Mouse (Mus musculus) fat pad, adult 2 months (tissue): ENCODE results near the gene Pakap.

Experiments used
- DNase-seq: peaks from one replicate; pipeline ENCODE4 v3.0.0-alpha.2; 2011; ENCODE audit warnings: low read depth, low spot score; ENCODE audit errors: extremely low read depth

Gene Pakap

DNA sequence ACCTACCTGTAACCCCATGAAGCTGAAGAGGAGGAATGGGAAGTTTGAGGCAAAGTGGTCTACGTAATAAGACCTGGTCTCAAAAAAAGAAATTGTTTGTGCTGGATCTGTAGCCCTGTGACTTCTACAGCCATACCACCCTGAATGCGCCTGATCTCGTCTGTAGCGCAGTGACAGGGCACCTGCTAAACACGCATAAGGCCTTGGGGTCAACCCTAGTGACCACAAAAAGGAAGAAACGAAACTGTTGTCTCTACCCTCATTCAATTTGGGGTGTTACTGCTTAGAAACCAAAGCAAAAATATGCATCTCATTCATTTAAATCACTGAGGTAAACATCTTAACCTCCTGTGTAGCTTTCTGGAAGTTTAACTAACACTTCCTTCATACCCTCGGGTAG is 136.6 kb downstream of the Pakap start:
- no peak for DNase-seq

DNA sequence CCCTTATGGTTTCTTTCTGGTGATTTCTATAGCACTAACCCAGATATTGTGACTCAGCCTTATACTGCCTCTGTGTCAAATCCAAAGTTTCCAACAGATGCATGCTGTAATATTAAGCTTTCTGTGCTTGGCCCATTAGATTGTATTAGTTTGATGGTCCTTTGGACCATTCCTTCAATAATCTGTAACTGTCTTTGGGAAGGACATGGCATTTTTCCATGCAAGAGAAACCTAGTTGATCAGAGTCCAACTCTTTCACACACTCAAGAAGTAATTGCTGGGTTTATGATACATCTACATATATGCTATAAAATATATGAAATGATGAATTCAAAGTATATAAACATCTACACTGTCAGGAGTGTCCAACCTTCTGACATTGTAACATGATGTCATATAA is 147.9 kb downstream of the Pakap start:
- DNase-seq: no peak

DNA sequence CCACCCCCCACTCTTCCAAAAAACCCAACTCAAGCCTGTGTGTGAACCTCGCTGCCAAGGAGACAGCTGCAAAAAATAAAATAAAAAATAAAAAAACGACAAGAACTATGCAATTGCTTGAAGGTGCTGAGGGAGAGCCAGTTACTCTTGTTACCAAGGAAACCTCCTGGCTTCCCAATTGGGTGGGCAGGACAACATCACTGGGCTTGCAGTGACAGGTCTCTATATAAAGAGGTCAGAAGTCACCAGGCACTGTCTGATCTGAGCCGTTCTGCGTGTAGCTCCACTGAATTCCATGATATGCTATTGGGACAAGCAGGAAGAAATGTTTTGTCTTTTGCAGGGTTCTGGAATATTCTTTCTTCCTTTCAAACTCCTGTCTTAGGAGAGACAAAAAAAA is 148.8 kb downstream of the Pakap start:
- no peak for DNase-seq

DNA sequence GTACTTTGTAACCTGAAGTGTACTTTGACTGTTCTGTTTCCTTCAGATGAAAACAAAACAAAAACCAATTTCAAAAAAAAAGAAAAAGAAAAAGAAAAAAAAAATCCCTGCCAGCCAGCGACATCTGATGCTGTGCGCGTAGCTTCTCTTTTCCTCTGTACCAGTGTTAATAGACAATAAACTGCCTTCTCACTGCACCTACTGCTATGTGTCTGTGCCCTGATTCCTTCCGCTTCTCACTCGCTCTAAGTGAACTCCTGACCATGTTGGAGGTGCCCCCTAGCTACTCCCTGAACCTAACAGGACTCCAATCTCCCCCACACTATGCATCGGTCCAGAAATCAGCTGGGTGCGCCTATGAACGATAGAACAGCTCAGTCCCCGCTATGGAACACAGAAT is 149.4 kb downstream of the Pakap start, which contains the start of gene Akap2:
Gene Akap2 (plus strand): TSS at position 304 of the 400 bp plus-strand sequence.
- DNase-seq: no peak

DNA sequence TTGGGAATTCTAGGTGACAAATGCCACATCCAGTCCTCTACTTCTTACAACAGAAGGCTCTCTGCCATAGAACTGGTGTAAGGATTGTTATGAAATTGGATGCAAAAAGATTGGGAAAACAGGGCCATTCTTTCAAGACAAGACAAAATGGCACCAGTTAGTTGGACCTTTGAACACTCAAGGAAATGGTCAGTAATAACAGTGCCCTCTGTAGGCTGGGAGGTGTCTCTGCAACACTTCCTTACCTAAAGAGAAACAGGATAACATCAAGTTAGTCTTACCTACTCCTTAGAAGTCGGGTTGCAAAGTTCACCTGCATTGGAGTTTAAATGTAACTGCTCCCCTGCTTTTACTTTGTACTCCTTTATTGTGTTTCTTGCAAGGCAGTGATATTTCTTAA is 151.4 kb downstream of the Pakap start:
- no peak for DNase-seq

DNA sequence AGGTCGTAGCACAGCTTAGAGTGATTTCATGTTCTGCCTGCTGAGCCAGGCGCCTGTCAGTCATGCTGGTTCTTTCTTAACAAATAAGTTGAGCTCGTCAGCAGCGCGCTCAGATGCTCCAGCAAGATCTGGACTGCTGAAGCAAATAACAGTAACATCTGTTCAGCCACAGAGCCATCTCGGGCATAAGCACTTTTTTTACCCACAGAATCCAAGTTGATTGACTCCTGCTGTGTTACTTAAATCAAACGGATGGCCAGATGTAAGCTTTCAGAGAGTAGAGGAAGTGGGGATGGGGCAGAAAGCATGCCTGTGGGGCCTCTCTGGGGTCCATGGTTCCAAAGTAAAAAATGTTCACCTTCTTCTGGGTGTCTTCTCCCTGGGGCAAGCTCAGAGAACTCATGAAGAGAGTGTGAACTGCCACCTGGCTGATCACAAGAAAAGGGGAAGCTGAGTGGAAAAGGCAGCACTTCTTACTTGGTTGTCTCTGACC is 152.9 kb downstream of the Pakap start:
- DNase-seq: no peak

DNA sequence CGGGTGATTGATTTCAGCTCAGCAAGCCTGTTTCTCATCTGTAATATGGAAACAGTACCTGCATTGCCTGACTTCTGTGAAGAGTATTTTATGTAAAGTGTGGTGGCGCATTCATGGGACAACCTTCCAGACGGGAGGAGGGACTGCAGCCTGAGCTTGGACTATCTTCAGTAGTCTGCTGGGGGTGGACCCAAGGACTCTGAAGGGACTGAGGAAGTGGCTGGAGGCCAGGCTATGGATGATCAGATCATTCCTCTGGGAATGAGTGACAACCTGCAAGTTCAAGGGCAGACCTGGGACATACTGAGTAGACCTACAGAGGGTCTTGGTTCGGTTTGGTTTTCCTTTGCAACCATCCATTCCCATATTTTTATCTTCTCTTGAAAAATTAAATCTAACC is 154.3 kb downstream of the Pakap start:
- DNase-seq: no peak

DNA sequence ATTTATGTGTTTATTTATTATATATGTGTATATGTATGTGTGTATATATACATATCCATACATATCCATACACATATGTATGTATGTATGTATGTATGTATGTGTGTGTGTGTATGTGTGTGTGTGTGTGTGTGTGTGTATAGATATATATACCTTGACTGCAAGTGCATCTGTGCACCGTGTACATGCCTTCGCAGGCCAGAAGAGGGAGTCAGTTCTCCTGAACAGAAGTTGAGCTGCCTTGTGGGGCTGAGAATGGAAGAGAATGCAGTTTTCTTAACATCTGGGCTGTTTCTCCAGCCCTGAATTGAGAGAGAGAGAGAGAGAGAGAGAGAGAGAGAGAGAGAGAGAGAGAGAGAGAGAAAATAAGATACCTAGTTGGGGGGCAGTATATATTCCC is 155.7 kb downstream of the Pakap start:
- DNase-seq: no peak

DNA sequence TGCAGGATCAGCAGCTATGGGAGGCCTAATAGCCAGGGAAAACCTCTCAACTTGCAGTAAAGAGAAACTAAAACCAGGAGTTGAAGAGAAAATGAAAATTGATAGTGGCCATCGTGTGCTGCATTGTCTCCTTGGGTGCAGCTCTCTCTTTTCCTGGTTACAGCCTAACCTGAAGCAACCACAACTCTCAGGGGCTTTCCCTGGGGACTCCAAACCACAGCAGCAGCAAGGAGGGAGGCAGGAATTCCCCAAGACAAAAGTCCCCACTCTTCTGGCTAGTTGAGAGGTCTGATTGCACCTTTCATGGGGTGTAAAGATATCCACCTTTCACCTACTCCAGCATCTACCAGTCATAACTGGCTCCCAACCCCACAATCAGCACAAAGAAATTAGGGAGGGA is 157.6 kb downstream of the Pakap start:
- DNase-seq: no peak

DNA sequence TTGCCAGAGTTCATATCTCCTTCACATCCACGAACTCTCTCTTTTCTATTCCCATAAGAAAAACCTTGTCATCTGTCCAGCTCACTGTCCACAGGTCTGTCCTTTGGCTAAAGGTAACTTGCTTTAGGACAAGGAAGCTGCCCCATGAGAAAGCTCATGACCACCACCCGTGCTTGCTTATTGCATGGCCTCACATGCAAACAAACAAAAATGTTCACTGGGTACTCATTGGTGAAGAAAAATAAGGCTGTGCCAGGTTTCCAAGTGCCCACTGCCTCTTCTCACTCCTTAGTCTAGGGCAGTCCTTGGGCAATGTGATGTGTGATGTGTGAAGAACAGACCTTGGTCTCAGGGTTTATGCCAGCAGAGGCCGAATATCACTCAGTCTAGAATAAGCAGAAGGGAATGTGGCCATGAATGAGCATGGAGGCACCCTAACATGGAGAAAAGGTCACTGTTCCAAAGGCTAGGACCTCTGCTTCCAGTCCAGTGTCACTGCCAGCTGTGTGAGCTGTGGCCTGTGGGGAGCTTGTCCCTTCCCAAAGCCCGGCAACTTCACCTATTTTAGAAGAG is 160.7 kb downstream of the Pakap start:
- no peak for DNase-seq

DNA sequence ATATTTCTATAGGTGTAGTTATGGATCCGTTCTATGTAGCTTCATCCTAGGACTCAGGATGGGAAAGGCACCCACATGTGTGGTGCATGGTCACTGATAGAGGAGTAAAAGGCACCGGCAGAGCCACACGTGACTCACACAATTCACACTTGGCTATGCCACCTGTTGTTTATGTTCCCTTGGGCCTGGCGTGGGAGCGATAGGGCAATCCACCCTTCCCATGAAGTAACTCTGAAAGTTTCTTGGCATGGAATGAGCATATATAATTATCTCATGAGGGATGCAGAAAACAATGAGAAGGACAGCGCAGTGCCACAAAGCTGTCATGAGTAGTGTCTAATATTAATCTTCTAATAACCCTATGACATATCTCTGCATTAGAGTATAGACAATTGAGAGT is 162.1 kb downstream of the Pakap start:
- DNase-seq: peak; percentile 57

DNA sequence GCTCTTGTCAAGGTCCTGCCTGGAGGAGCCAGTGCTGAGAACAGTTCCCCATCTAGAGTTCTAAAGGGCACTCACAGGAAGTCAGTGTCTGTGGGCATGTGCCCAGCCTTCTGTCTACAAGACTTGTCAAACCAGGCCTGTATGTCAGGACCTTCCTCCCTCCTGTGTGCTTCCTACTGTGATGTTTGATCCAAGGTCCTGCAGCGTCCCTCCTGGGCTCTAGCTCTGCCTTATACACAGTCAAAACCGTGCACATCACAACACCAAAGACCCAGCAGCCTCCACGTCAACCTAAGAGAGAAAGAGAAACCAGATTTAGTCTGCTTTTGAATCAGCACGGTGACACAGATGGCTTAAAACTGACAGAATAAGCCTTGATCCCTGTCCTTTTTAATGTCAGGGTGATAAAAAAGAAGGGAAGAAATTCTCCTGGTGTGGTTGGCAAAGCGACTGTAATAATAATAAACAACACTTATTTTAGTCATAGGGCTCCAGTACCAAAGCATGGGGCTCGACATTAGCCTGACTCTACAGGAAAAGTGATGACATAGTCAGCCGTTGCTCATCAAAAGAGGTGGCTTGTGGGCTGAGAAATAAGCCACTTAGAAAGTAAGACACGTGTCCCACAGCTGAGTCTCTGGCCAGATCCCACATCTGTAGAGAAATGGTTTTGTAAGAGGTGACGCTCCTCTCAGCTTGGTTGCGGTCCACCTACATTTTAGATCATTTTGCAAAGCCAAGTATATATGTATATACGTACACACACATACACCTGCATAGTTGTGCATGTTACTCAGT is 163.0 kb downstream of the Pakap start:
- no peak for DNase-seq

DNA sequence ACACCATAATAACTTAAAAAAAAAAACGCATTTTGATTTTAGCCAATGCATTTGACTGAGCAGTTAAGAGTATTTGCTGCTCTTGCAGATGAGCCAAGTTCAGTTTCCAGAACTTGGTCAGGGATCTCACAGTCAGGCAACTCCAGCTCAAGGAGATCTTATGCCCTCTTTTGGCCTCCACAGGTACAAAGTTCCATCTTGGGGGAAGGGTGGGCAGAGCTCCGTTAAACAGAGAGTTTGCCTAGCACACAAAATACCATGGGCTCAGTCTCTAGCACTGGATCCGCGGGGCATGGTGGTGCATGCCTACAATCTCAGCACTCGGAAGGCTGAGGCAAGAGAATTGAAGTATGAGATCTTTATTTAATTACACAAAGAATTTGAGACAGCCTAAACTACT is 164.4 kb downstream of the Pakap start:
- no peak for DNase-seq

DNA sequence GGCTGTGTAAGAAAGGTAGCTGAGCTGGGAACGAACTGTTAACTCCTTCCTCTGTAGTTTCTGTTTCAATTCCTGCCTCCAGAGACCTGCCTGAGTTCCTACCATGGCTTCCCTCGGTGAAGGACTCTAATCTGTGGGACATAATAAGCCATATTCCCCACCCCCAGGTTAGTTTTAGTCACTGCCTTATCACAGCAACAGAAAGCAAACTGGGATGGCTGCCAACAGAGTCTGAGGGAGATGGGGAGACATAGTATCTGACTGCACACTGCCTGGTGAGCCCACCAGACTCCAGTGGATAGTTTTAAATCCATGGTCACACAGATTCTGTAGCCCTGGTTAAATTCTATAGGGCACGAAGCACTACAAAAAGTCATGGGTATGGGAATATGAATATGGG is 165.5 kb downstream of the Pakap start:
- DNase-seq: no peak

DNA sequence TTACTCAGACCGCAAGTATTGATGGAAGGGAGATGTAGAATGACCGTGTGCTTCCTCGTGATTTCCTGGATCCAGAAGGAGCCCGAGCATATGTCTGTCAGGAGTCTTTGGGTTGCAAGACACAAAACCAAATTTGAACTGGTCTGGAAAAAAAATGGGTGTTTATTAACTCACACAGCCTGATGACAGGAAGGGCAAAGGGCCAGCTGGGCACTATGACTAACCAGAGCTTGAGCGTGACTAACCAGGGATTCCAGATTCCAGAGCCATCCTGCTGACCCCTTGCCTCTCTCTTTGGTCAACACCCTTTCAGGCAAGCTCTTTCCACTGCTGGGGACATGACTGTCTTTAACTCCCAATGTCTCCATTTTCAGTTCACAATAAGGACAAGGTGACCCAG is 167.4 kb downstream of the Pakap start:
- DNase-seq: no peak

DNA sequence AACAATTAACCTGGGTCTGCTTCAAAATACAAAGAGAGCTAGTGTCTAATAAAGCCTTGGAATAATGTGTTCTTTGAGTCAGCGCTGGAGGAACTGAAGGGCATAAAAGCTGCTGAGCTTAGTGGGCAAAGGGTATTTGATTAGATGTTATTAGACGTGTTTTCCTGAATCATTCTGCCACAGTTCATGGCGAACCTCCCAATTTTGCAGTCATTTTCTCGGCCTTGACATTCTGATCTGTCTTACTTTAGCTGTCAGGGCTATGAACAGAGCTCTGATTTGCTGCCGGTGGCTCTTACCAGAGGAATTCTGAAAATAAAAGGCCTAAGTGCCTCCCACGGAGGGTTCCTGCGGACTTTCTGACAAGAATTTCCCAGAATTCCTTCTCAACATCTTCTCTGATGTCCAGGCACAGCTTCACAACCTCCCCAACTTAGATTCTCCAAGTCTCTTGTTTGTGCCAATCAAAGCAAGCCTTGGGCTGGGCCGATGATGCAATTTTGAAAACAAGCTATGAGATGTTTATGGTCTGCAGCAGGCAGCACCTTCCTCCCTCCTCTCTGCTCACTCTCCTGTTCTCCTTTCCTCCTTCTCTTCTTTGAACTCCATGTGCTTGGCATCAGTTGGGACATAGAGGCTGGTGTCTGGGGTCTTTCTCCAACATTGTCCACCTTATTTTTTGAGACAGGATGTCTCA is 171.0 kb downstream of the Pakap start:
- peak; percentile 67 for DNase-seq

DNA sequence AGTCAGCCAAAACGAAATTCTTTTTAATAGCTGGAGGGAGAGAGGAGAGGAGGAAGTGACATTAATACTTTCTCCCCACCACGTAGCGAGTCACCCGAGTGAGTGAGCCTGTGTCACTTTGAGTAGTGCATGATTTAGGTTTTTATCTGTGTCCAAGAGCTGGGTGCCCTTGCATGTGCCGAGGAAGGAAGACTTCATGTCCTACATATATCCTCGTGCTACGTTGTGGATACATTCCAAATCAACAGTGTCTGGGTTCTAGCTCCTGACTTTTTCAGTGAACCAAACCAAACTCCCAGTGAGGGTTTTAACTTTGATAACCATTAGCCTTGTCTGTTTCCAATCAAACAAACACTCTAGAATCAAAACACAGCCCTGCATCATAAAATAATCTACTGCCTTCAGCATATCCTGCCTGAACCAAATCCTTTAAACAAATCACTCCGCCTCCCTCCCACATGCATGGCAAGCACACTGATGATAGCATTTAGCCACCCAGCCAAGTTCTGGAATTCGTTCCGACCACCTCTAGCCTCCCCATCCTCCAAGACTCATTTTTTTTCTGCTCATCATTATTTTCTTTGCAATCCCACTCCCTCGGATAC is 175.4 kb downstream of the Pakap start:
- DNase-seq: no peak

DNA sequence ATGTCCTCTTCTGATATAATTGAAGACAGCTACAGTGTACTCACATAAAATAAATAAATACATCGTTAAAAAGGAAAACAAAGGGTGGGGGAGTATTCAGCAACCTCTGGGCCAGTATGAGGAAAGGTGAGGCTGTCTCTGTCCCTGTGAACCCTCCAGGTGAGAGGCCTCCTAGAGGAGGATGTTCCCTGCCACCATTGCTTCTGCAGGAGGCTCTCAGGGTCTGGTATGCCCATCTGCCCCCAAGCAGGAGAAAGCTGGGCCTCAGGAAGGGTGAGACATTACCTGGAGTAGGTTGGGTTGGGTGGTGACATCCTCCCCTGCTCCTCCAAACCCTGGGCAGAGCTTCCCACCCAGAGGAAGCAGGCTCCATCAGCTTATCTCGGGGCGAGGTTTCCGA is 182.7 kb downstream of the Pakap start:
- DNase-seq: no peak

DNA sequence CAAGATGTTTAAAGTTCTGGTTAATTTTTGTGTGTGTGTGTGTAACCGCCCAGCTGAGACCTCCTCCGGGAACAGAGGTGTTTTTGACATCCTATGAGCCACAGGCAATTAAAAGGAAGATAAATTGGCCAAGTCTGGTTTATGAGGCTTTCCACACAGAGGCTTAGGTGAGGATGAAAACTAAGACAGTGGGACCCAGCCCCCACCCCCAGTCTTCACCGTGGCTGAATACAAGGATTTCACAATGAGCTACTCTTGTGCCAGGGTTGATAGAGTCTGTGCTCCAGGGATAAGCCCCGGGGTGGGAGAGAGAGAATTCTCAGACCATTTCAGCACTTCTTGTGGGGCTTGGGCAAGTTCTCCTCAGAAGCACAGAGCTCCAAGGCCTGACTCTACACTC is 183.1 kb downstream of the Pakap start:
- no peak for DNase-seq

DNA sequence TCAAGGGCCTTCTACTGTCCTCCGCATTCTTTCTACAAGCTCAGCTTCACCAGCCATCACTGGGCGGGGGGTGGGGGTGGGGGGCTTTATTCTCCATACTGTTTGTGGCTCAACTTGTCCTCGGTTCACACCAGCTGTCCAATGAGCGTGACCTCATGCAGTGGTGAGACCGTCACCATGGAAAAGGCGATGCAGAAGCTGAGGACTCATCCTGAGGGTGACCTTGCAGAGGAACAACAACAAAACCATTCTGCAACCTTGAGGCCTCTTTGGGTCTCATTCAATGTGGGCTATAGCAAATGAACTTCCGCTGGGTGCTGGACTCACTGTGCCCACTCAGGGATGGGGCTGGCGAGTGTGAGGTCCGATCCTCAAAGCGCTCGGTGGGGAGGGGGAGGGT is 183.6 kb downstream of the Pakap start:
- DNase-seq: no peak

DNA sequence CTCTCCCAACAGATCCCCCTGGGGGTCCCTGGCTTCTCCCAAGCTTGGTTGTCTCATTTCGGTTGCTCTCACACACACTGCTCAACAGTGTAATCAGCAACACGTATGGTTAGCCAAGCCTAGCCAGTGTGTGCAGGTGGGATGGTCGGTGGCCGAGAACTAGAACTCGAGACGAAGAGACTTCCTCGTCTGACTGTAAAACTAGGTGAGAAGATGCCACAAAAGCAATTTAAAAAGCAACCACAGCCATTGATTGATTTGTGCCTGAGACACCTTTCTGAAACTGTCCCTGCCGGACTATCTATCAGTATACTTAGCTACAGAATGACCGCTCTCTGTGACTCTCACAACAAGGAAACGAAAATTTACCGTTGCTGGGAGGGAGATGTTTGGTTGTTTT is 187.1 kb downstream of the Pakap start:
- no peak for DNase-seq

DNA sequence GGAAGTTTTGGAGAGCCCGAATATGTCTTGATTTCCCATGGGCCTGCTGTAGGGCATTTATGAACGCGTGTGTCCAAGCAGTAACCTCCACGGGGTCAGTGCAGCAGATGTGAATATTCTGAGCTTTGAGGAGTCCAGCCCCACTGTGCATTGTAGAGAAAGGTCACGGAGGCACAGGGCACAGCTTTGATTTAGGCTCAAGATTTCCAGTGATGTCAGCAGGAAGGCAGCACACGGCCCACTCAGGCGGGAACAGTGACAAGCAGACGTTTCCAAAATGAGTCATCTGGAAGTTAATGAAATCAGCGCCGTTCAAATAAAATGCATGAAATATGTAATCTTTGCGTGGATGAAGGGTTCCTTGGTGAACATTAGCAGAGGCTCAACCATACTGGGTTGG is 190.0 kb downstream of the Pakap start:
- DNase-seq: no peak
